Mouse (Mus musculus): ENCODE measurements around the gene Trit1. TPM values are rescaled to one million over a fixed set of nuclear protein-coding genes. Genes with fewer than 3 reads are reported as not detected.

Gene Trit1
- 0.85 and 3.7 TPM in 2 replicates for polyA plus RNA-seq (2012; ENCODE audit: insufficient read depth, low replicate concordance)

GRCm38 (mm10) chr4:123016451-123016957, at the start of gene Trit1:
Gene Trit1, plus strand, starts transcription at chr4:123016597.
- Histone ChIP-seq H3K4me1 (peaks cover 49% of the 10 kb centered on the region), H3K36me3 (replicated peaks; ENCODE audit: low read length) (peaks cover 23% of the 10 kb centered on the region), H3K4me3 (replicated peaks) (peak within 1 kb of the TSS; percentile 98), H3K9me3 (no peaks in the 10 kb centered on the region), H3K27me3 (replicated peaks) (peaks cover 2% of the 10 kb centered on the region)
- TF ChIP-seq FLI1 (IDR thresholded peaks at IDR 0.05; ENCODE audit: low read length): no peak
- TF ChIP-seq GATA1 (IDR thresholded peaks at IDR 0.05; ENCODE audit: borderline replicate concordance, low read length): no peak

- no peaks in the 10 kb centered on the region; the same call in 1 of the 2 replicates for H3K4me1 ChIP-seq
- no peak overlapping the region for H3K4me3 ChIP-seq (replicated peaks)
- peaks cover 43% of the 10 kb centered on the region for H3K27me3 ChIP-seq (replicated peaks)
- TF ChIP-seq FLI1 (IDR thresholded peaks at IDR 0.05; ENCODE audit: low read length): no peak
- TF ChIP-seq GATA1 (IDR thresholded peaks at IDR 0.05; ENCODE audit: borderline replicate concordance, low read length): no peak
- no peaks in the 10 kb centered on the region for H3K9me3 ChIP-seq
- H3K36me3 ChIP-seq (replicated peaks; ENCODE audit: low read length): no peaks in the 10 kb centered on the region
These were observed 48.3 kb upstream of the Trit1 start for GRCm38 (mm10) chr4:122968106-122968505.

GRCm38 (mm10) chr4:122971191-122971590, 45.2 kb upstream of the Trit1 start:
- Histone ChIP-seq H3K27me3 (replicated peaks) (peaks cover 46% of the 10 kb centered on the region), H3K9me3 (no peaks in the 10 kb centered on the region), H3K36me3 (replicated peaks; ENCODE audit: low read length) (no peaks in the 10 kb centered on the region), H3K4me1 (no peaks in the 10 kb centered on the region; the same call in 1 of the 2 replicates), H3K4me3 (replicated peaks) (no peak overlapping the region)
- TF ChIP-seq FLI1 (IDR thresholded peaks at IDR 0.05; ENCODE audit: low read length) (no peak), GATA1 (IDR thresholded peaks at IDR 0.05; ENCODE audit: borderline replicate concordance, low read length) (no peak)

DNA sequence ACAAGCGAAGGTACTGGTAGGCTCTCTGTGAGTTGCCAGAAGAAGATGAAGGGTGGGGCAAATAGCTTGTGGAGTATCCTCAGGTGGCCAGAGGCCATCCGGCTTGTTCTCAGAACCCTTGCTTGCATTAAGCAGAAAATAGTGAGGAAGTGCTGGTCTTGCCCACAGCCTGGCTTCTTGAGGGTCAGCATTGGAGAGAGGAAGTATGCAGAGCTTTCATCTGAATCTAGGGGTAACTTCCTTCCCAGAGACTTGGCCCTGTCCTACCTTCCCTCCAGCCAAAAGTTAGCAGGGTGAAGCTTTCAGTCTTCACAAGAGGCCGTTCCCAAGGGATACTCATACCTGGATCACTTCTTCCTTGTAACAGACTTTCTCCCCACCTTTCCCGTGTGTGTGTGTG, 44.8 kb upstream of the Trit1 start:
- no peaks in the 10 kb centered on the region for H3K36me3 ChIP-seq (replicated peaks; ENCODE audit: low read length)
- H3K4me3 ChIP-seq (replicated peaks): no peak overlapping the region
- no peaks in the 10 kb centered on the region; the same call in 1 of the 2 replicates for H3K4me1 ChIP-seq
- TF ChIP-seq GATA1 (IDR thresholded peaks at IDR 0.05; ENCODE audit: borderline replicate concordance, low read length): no peak
- TF ChIP-seq FLI1 (IDR thresholded peaks at IDR 0.05; ENCODE audit: low read length): no peak
- no peaks in the 10 kb centered on the region for H3K9me3 ChIP-seq
- H3K27me3 ChIP-seq (replicated peaks): peaks cover 44% of the 10 kb centered on the region

- Histone ChIP-seq H3K4me3 (replicated peaks) (no peak overlapping the region), H3K36me3 (replicated peaks; ENCODE audit: low read length) (no peaks in the 10 kb centered on the region), H3K27me3 (replicated peaks) (peaks cover 43% of the 10 kb centered on the region), H3K9me3 (no peaks in the 10 kb centered on the region), H3K4me1 (no peaks in the 10 kb centered on the region; the same call in 1 of the 2 replicates)
- no peak for TF ChIP-seq GATA1 (IDR thresholded peaks at IDR 0.05; ENCODE audit: borderline replicate concordance, low read length)
These were observed 44.3 kb upstream of the Trit1 start for GRCm38 (mm10) chr4:122972056-122972455.

DNA sequence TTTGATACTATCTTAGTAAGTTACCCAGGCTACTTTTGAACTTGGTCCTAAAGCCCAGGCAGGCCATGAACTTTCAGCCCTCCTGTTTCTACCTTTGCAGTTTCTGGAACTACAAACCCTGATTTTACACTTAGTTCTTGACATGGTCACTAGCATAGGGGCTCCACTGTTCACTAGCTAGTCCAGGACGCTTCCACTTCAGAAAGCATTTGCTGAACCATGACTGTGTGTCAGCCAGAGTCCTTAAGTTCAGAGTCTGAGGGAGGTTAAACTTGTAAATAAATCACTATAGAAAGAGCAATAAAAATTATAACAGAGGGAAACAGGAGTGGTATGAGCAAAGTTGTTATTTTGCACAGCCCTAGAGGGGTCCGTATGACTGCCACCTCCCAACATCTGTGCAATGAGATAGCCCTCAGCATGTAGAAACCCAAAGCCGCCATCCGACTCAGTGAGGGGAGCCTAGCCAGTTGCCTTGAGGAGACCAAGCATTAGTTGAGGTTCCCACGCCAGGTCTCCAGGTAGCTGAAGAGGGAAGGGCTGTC, 41.3 kb upstream of the Trit1 start:
- no peak for TF ChIP-seq GATA1 (IDR thresholded peaks at IDR 0.05; ENCODE audit: borderline replicate concordance, low read length)
- no peak for TF ChIP-seq FLI1 (IDR thresholded peaks at IDR 0.05; ENCODE audit: low read length)
- H3K36me3 ChIP-seq (replicated peaks; ENCODE audit: low read length): no peaks in the 10 kb centered on the region
- peaks cover 48% of the 10 kb centered on the region for H3K27me3 ChIP-seq (replicated peaks)
- H3K9me3 ChIP-seq: no peaks in the 10 kb centered on the region
- H3K4me1 ChIP-seq: peaks cover 17% of the 10 kb centered on the region
- no peak overlapping the region for H3K4me3 ChIP-seq (replicated peaks)

- Histone ChIP-seq H3K27me3 (replicated peaks) (peaks cover 41% of the 10 kb centered on the region), H3K4me1 (peaks cover 35% of the 10 kb centered on the region), H3K4me3 (replicated peaks) (no peak overlapping the region), H3K9me3 (no peaks in the 10 kb centered on the region), H3K36me3 (replicated peaks; ENCODE audit: low read length) (no peaks in the 10 kb centered on the region)
- no peak for TF ChIP-seq FLI1 (IDR thresholded peaks at IDR 0.05; ENCODE audit: low read length)
- no peak for TF ChIP-seq GATA1 (IDR thresholded peaks at IDR 0.05; ENCODE audit: borderline replicate concordance, low read length)
These were observed 39.5 kb upstream of the Trit1 start for GRCm38 (mm10) chr4:122976885-122977284.

DNA sequence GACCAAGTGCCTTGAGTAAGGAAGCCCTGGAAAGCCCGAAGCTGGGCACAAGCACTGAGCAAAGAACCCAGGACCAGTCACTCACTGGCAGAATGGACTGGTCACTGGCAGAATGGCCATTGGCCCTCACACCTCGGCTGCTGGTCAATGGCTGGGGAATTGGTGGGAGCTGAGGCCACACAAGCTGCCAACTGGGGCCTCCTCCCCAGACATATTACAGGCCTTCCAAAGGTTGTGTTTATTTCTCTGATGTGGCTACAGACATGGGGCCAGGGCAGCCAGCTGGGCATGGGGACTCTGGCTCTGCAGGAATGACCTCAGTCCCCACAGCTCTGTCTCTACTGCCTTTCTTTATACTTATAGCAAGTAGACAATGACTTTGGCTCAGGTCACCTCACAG, 37.5 kb upstream of the Trit1 start:
- Histone ChIP-seq H3K9me3 (no peaks in the 10 kb centered on the region), H3K36me3 (replicated peaks; ENCODE audit: low read length) (no peaks in the 10 kb centered on the region), H3K4me3 (replicated peaks) (no peak overlapping the region), H3K27me3 (replicated peaks) (peaks cover 35% of the 10 kb centered on the region), H3K4me1 (peaks cover 50% of the 10 kb centered on the region)
- TF ChIP-seq FLI1 (IDR thresholded peaks at IDR 0.05; ENCODE audit: low read length) (no peak), GATA1 (IDR thresholded peaks at IDR 0.05; ENCODE audit: borderline replicate concordance, low read length) (no peak)

DNA sequence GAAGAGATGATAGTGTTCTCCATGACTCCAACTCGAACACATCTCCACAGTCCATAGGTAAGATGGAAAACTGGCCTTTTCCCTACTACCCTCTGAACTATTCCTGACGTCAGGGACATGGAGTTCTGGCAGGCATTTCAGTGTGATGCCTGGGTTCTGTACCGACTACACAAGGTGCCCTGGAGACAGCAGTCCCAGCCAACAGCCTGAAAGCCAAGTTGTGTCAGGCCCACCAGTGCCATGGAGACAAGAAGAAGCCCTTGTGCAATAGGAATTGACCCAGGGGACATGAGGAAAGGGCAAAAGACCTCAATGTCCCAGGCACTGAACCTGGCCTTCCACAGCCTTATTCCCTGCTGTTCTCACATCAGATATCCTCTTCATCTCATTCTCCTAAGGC, 36.6 kb upstream of the Trit1 start:
- Histone ChIP-seq H3K4me1 (peaks cover 56% of the 10 kb centered on the region), H3K4me3 (replicated peaks) (no peak overlapping the region), H3K9me3 (no peaks in the 10 kb centered on the region), H3K27me3 (replicated peaks) (peaks cover 33% of the 10 kb centered on the region), H3K36me3 (replicated peaks; ENCODE audit: low read length) (no peaks in the 10 kb centered on the region)
- TF ChIP-seq GATA1 (IDR thresholded peaks at IDR 0.05; ENCODE audit: borderline replicate concordance, low read length) (no peak), FLI1 (IDR thresholded peaks at IDR 0.05; ENCODE audit: low read length) (no peak)

DNA sequence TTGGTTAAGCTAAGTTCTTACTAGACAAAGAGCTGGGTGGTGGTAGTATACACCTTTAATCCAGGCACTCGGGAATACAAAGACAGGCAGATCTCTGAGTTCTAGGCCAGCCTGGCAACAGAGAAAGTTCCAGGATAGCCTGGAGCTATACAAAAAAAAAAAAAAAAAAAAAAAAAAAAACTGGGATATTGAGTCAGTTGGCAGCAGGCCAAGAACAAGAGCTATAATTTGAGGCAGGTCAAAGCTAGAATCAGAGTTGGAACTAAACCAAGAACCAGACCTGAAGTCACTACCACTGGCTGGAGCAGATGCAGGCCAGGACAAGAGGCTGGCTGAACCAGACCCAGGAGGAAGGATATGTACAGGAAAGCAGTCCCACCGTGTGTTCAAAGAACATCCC, 35.7 kb upstream of the Trit1 start:
- H3K4me3 ChIP-seq (replicated peaks): peak overlapping the region; percentile 50
- H3K36me3 ChIP-seq (replicated peaks; ENCODE audit: low read length): no peaks in the 10 kb centered on the region
- H3K9me3 ChIP-seq: no peaks in the 10 kb centered on the region
- peaks cover 30% of the 10 kb centered on the region for H3K27me3 ChIP-seq (replicated peaks)
- peaks cover 61% of the 10 kb centered on the region for H3K4me1 ChIP-seq
- TF ChIP-seq FLI1 (IDR thresholded peaks at IDR 0.05; ENCODE audit: low read length): no peak
- TF ChIP-seq GATA1 (IDR thresholded peaks at IDR 0.05; ENCODE audit: borderline replicate concordance, low read length): no peak

Measured in megakaryocyte, embryonic 14.5 days (primary cell).